Mouse (Mus musculus): ENCODE data around the gene Rasgef1b. TPM values are rescaled to one million over a fixed set of nuclear protein-coding genes. Genes with fewer than 3 reads are reported as not detected.

Gene Rasgef1b
- total RNA-seq, 4 experiments from 2014 or later, result 15.6 to 18.0 (median 16.5) TPM

GRCm38 (mm10) chr5:99262197-99262920 is 466.5 kb downstream of the Rasgef1b start:
- DNase-seq (ENCODE audit: low spot score in 2 of 2), result no peak

GRCm38 (mm10) chr5:99261121-99261724 is 467.6 kb downstream of the Rasgef1b start:
- DNase-seq (ENCODE audit: low spot score in 2 of 2), result no peak

- no peak for DNase-seq (ENCODE audit: low spot score in 2 of 2)
These were observed 470.8 kb downstream of the Rasgef1b start for GRCm38 (mm10) chr5:99258003-99258500.

GRCm38 (mm10) chr5:99252203-99253135 is 476.4 kb downstream of the Rasgef1b start:
- peak; percentile 88 to 94 for DNase-seq (ENCODE audit: low spot score in 2 of 2)

- peak; percentile 15 to 19 for DNase-seq (ENCODE audit: low spot score in 2 of 2)
These were observed 477.3 kb downstream of the Rasgef1b start for GRCm38 (mm10) chr5:99251379-99252202.

- DNase-seq (ENCODE audit: low spot score in 2 of 2), result no peak
These were observed 478.0 kb downstream of the Rasgef1b start for GRCm38 (mm10) chr5:99250820-99251219.

GRCm38 (mm10) chr5:99248501-99248900 is 480.4 kb downstream of the Rasgef1b start:
- DNase-seq (ENCODE audit: low spot score in 2 of 2), result peak; percentile 90 to 97

GRCm38 (mm10) chr5:99247915-99248314 is 480.9 kb downstream of the Rasgef1b start:
- DNase-seq (ENCODE audit: low spot score in 2 of 2), result no peak

GRCm38 (mm10) chr5:99247441-99247840 is 481.4 kb downstream of the Rasgef1b start:
- DNase-seq (ENCODE audit: low spot score in 2 of 2), result no peak

- DNase-seq (ENCODE audit: low spot score in 2 of 2), result no peak
These were observed 481.9 kb downstream of the Rasgef1b start for GRCm38 (mm10) chr5:99246972-99247371.

GRCm38 (mm10) chr5:99241988-99242740 is 486.7 kb downstream of the Rasgef1b start:
- DNase-seq (ENCODE audit: low spot score in 2 of 2), result no peak

- DNase-seq (ENCODE audit: low spot score in 2 of 2), result no peak
These were observed 488.4 kb downstream of the Rasgef1b start for GRCm38 (mm10) chr5:99240501-99240900.

GRCm38 (mm10) chr5:99239677-99240076 is 489.2 kb downstream of the Rasgef1b start:
- no peak for DNase-seq (ENCODE audit: low spot score in 2 of 2)

GRCm38 (mm10) chr5:99238150-99238549 is 490.7 kb downstream of the Rasgef1b start:
- no peak for DNase-seq (ENCODE audit: low spot score in 2 of 2)

GRCm38 (mm10) chr5:99236888-99237752 is 491.7 kb downstream of the Rasgef1b start:
- no peak for DNase-seq (ENCODE audit: low spot score in 2 of 2)

- DNase-seq (ENCODE audit: low spot score in 2 of 2), result no peak
These were observed 492.4 kb downstream of the Rasgef1b start for GRCm38 (mm10) chr5:99236431-99236830.

GRCm38 (mm10) chr5:99234275-99234674 is 494.6 kb downstream of the Rasgef1b start:
- no peak for DNase-seq (ENCODE audit: low spot score in 2 of 2)

GRCm38 (mm10) chr5:99233176-99233575 is 495.7 kb downstream of the Rasgef1b start:
- DNase-seq (ENCODE audit: low spot score in 2 of 2), result no peak

- no peak for DNase-seq (ENCODE audit: low spot score in 2 of 2)
These were observed 496.5 kb downstream of the Rasgef1b start for GRCm38 (mm10) chr5:99232410-99232809.
